Mouse (Mus musculus) brain, embryonic 14.5 days (tissue): ENCODE data around the gene Lamb1.

Experiments
- CTCF ChIP-seq: fragments of 200-500 bp; IDR thresholded peaks from 2 replicates; pipeline ENCODE4 v1.5.1; 2012; ENCODE audit warnings: inconsistent platforms, mild to moderate bottlenecking, moderate library complexity, borderline replicate concordance; ENCODE audit not compliant: insufficient read depth, insufficient read length; ENCODE audit errors: extremely low read depth
- POLR2A ChIP-seq: fragments of 200-500 bp; IDR thresholded peaks from 2 replicates; pipeline ENCODE4 v1.6.1; 2012; ENCODE audit warnings: mild to moderate bottlenecking, inconsistent platforms, borderline replicate concordance; ENCODE audit not compliant: poor library complexity, insufficient read depth, insufficient read length, severe bottlenecking; ENCODE audit errors: extremely low read depth

DNA sequence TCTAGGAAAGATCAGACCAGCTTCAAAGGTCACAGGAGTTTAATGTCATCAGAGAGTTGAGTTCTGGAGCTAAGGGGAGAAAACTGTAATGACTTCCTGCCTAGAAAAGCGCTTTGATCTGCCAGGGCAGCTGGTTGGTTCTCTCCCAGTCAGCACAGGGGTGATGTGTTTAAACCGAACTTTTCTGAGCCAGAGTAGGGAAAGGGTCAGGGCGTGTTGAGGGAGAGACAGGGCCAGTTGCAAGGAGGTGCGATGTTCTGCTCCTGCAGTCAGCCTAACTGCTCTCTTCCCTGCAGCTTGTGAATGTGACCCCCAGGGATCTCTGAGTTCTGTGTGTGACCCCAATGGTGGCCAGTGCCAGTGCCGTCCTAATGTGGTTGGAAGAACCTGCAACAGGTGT, 37.2 kb downstream of the Lamb1 start:
- no peak for TF ChIP-seq POLR2A
- TF ChIP-seq CTCF: no peak
